Mouse (Mus musculus) CH12.LX (cell line): ENCODE measurements at regions not wholly inside any gene's neighbourhood (a gene's known extent, or its start where the extent isn't known, plus 50 kb on each side); places are given as distances from the start of the nearest gene placed in this dataset.

Experiments used
- DNase-seq: peaks from one replicate; pipeline ENCODE4 v3.0.0-alpha.2; 2013; ENCODE audit errors: extremely low read depth
- H3K27ac ChIP-seq: 2 replicates; pipeline ENCODE4 v1.5.1; 2012; ENCODE audit warnings: low read depth, mild to moderate bottlenecking, control low read depth, moderate library complexity; ENCODE audit not compliant: insufficient read depth
- H3K27me3 ChIP-seq: replicated peaks from 2 replicates; pipeline ENCODE3; 2012; ENCODE audit warnings: inconsistent platforms
- H3K36me3 ChIP-seq, 2 experiments: replicated peaks in 1 of 2; 2 replicates each; pipeline versions ENCODE3 to v1.6.1; 2012; ENCODE audit warnings: inconsistent platforms in 1 of 2, low read length in 1 of 2, mild to moderate bottlenecking in 1 of 2, mixed read lengths in 1 of 2, moderate library complexity in 1 of 2; ENCODE audit not compliant: control insufficient read depth in 1 of 2, insufficient read depth in 1 of 2
- H3K4me1 ChIP-seq, 2 experiments: 2 replicates each; pipeline ENCODE4 v1.6.1; 2012; ENCODE audit warnings: inconsistent platforms in 1 of 2, moderate library complexity in 1 of 2; ENCODE audit not compliant: insufficient read depth in 2 of 2, control insufficient read depth in 1 of 2
- H3K4me2 ChIP-seq: 2 replicates; pipeline ENCODE4 v1.6.1; 2012; ENCODE audit warnings: low read depth, mild to moderate bottlenecking, control low read depth; ENCODE audit not compliant: poor library complexity, insufficient read depth, severe bottlenecking
- H3K4me3 ChIP-seq, 3 experiments: fragments of 150-350 bp in 1 of 3; sonication (generic) in 1 of 3; replicated peaks in 1 of 3; 2 replicates each; pipeline versions ENCODE3 to v1.5.1; 2011 to 2012; ENCODE audit warnings: low read depth in 2 of 3, low read length in 2 of 3, mild to moderate bottlenecking in 2 of 3, moderate library complexity in 2 of 3, control low read depth in 1 of 3, improper control_type of control experiment in 1 of 3, inconsistent platforms in 1 of 3, mixed read lengths in 1 of 3; ENCODE audit not compliant: poor library complexity in 1 of 3
- H3K79me2 ChIP-seq: replicated peaks from 2 replicates; pipeline ENCODE4 v1.6.1; 2012; ENCODE audit warnings: mild to moderate bottlenecking, moderate library complexity; ENCODE audit not compliant: control insufficient read depth, poor library complexity, insufficient read depth, severe bottlenecking; ENCODE audit errors: extremely low read depth
- H3K9ac ChIP-seq: 2 replicates; pipeline ENCODE4 v1.6.1; 2012; ENCODE audit warnings: low read depth, mild to moderate bottlenecking, control low read depth, moderate library complexity; ENCODE audit not compliant: insufficient read depth
- H3K9me3 ChIP-seq: replicated peaks from 2 replicates; pipeline ENCODE3; 2012; ENCODE audit warnings: low read length, inconsistent platforms, mixed read lengths
- BHLHE40 ChIP-seq: IDR thresholded peaks from 2 replicates; pipeline ENCODE4 v1.6.1; 2011; ENCODE audit warnings: mild to moderate bottlenecking, low read depth, low read length, improper control_type of control experiment
- CHD1 ChIP-seq: IDR thresholded peaks from 2 replicates; pipeline ENCODE4 v1.6.1; 2012; ENCODE audit warnings: low read depth, low read length, improper control_type of control experiment, inconsistent platforms
- ELF1 ChIP-seq: IDR thresholded peaks from 2 replicates; pipeline ENCODE4 v1.6.1; 2014; ENCODE audit warnings: low read depth, mild to moderate bottlenecking, inconsistent platforms, low read length, improper control_type of control experiment
- EP300 ChIP-seq: IDR thresholded peaks from 2 replicates; pipeline ENCODE4 v1.6.1; 2011; ENCODE audit warnings: low read length, improper control_type of control experiment
- JUND ChIP-seq: conservative IDR thresholded peaks from 2 replicates; pipeline ENCODE4 v1.6.1; 2011; ENCODE audit warnings: low read depth, low read length, improper control_type of control experiment
- MAFK ChIP-seq: IDR thresholded peaks from 2 replicates; pipeline ENCODE4 v1.6.1; 2011; ENCODE audit warnings: low read length, improper control_type of control experiment; ENCODE audit not compliant: insufficient replicate concordance
- MAX ChIP-seq: IDR thresholded peaks from 2 replicates; pipeline ENCODE4 v1.6.1; 2011; ENCODE audit warnings: low read length, improper control_type of control experiment
- MAZ ChIP-seq: IDR thresholded peaks from 2 replicates; pipeline ENCODE4 v1.6.1; 2012; ENCODE audit warnings: low read depth, mild to moderate bottlenecking, inconsistent platforms, low read length, improper control_type of control experiment, moderate library complexity
- MEF2A ChIP-seq: IDR thresholded peaks from 2 replicates; pipeline ENCODE4 v1.6.1; 2014; ENCODE audit warnings: low read depth, mild to moderate bottlenecking, inconsistent platforms, low read length, improper control_type of control experiment, borderline replicate concordance
- NELFE ChIP-seq: IDR thresholded peaks from 2 replicates; pipeline ENCODE4 v1.6.1; 2011; ENCODE audit warnings: low read depth, low read length, improper control_type of control experiment
- NRF1 ChIP-seq: IDR thresholded peaks from 2 replicates; pipeline ENCODE4 v1.6.1; 2014; ENCODE audit warnings: low read depth, mild to moderate bottlenecking, inconsistent platforms, low read length, improper control_type of control experiment, moderate library complexity
- PAX5 ChIP-seq: IDR thresholded peaks from 2 replicates; pipeline ENCODE4 v1.6.1; 2012; ENCODE audit warnings: low read length, inconsistent platforms, mixed read lengths
- POLR2A ChIP-seq: IDR thresholded peaks from 2 replicates; pipeline ENCODE4 v1.6.1; 2011; ENCODE audit warnings: low read depth, mild to moderate bottlenecking, improper control_type of control experiment, low read length
- POLR2AphosphoS2 ChIP-seq: IDR thresholded peaks from 2 replicates; pipeline ENCODE4 v1.6.1; 2011; ENCODE audit warnings: low read depth, low read length, improper control_type of control experiment
- RCOR1 ChIP-seq: conservative IDR thresholded peaks from 2 replicates; pipeline ENCODE4 v1.6.1; 2012; ENCODE audit warnings: low read depth, mild to moderate bottlenecking, inconsistent platforms, low read length, improper control_type of control experiment
- SIN3A ChIP-seq: IDR thresholded peaks from 2 replicates; pipeline ENCODE4 v1.6.1; 2012; ENCODE audit warnings: low read length, improper control_type of control experiment, inconsistent platforms
- TCF12 ChIP-seq: IDR thresholded peaks from 2 replicates; pipeline ENCODE4 v1.6.1; 2014; ENCODE audit warnings: low read depth, mild to moderate bottlenecking, inconsistent platforms, low read length, improper control_type of control experiment
- UBTF ChIP-seq: IDR thresholded peaks from 2 replicates; pipeline ENCODE4 v1.6.1; 2012; ENCODE audit warnings: low read depth, mild to moderate bottlenecking, inconsistent platforms, low read length, improper control_type of control experiment, moderate library complexity
- USF1 ChIP-seq: IDR thresholded peaks from 2 replicates; pipeline ENCODE4 v1.6.1; 2014; ENCODE audit warnings: low read depth, mild to moderate bottlenecking, inconsistent platforms, low read length, improper control_type of control experiment
- USF2 ChIP-seq: conservative IDR thresholded peaks from 2 replicates; pipeline ENCODE4 v1.6.1; 2011; ENCODE audit warnings: low read depth, low read length, improper control_type of control experiment
- ZKSCAN1 ChIP-seq: IDR thresholded peaks from 2 replicates; pipeline ENCODE4 v1.6.1; 2012; ENCODE audit warnings: low read depth, inconsistent platforms, low read length, improper control_type of control experiment, borderline replicate concordance
- ZMIZ1 ChIP-seq: IDR thresholded peaks from 2 replicates; pipeline ENCODE4 v1.6.1; 2012; ENCODE audit warnings: low read depth, mild to moderate bottlenecking, inconsistent platforms, low read length, improper control_type of control experiment
- dilution Hi-C: fragments of 300-500 bp; cut with MboI; formaldehyde crosslinking; loops from 2 replicates; pipeline ENCODE4 v1.14.3; 2020; ENCODE audit warnings: low sequenced_read_pairs; ENCODE audit not compliant: extremely low pct_unique_long_range_greater_than_20kb, extremely low pct_ligation_motif_present
- in situ Hi-C: fragments of 300-500 bp; cut with MboI; formaldehyde crosslinking; loops from 3 replicates; pipeline ENCODE4 v1.14.3; 2019; ENCODE audit warnings: low sequenced_read_pairs, low pct_ligation_motif_present, low pct_unique_long_range_greater_than_20kb, mixed read lengths

DNA sequence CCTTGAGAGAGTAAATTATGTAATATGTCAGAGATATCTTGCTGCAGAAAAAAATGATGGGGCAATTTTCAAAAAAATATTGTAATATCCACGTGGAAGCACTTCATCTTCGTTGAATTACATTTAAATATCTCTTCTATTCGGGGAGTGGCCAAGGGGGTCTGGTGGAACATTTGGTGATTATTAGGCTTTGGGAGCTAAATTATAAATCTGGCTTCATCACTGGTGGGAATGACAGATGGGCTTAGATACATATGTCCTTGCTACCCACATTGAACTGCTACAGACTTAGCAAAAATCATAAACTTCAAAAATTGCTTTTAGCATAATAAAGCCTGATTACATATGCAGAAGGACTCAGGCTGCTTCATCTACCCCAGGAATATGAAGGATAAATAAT is 119.5 kb downstream of the Tmem18 start:
- H3K27ac ChIP-seq: no peak overlapping the region
- dilution Hi-C loops (no loop called here), in situ Hi-C loops (no loop called here)
- TF ChIP-seq EP300: no peak
- TF ChIP-seq PAX5: no peak
- no peak for TF ChIP-seq MAFK
- no peak for TF ChIP-seq UBTF
- no peak for TF ChIP-seq MAZ
- no peak for TF ChIP-seq MEF2A
- TF ChIP-seq RCOR1: no peak
- no peak for TF ChIP-seq ZMIZ1
- no peak for TF ChIP-seq JUND
- no peak overlapping the region for H3K9ac ChIP-seq
- H3K79me2 ChIP-seq: no peaks in the 10 kb centered on the region
- H3K27me3 ChIP-seq: no peaks in the 10 kb centered on the region
- H3K4me2 ChIP-seq: no peak overlapping the region
- H3K9me3 ChIP-seq: no peaks in the 10 kb centered on the region
- no peaks in the 10 kb centered on the region for H3K36me3 ChIP-seq
- H3K4me3 ChIP-seq: no peak overlapping the region
- H3K4me1 ChIP-seq: no peaks in the 10 kb centered on the region
- no peak for DNase-seq

DNA sequence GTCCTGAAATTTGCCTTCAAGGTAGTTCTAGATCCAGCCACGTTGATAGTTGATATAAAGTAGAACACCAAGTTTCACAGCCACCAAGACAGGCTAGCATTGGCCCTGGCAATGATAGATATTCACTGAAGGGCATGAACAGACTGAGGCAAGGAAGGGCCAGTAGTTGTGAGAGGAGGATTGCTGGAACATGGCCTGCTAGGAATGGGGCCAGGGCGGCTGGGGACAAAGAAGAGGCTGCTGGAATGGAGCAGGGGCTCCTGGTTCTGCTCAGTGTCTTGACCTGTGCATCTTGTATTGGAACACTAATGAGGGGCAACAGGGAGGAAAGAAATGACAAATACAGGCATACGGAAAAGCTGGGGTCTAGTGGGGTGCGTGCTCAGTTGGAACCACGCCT is 123.0 kb downstream of the Tmem18 start:
- no peaks in the 10 kb centered on the region for H3K36me3 ChIP-seq
- in situ Hi-C loops: no loop called here
- peaks cover 0 to 4% of the 10 kb centered on the region in 2 experiments; a peak in 2 of 4 replicates for H3K4me1 ChIP-seq
- H3K9ac ChIP-seq: no peak overlapping the region
- DNase-seq: no peak
- TF ChIP-seq USF1 (no peak), MAX (no peak), RCOR1 (no peak), USF2 (no peak), ELF1 (no peak), POLR2A (no peak), SIN3A (no peak), CHD1 (no peak), MAZ (no peak), NELFE (no peak), POLR2AphosphoS2 (no peak), BHLHE40 (no peak), TCF12 (no peak), ZKSCAN1 (no peak), NRF1 (no peak), JUND (no peak)
- TF ChIP-seq, all 38 proteins: peak for 0
- Histone ChIP-seq H3K4me3 (no peak overlapping the region), H3K4me2 (no peak overlapping the region), H3K27ac (no peak overlapping the region), H3K79me2 (no peaks in the 10 kb centered on the region), H3K27me3 (no peaks in the 10 kb centered on the region), H3K9me3 (no peaks in the 10 kb centered on the region)
- dilution Hi-C loops: no loop called here
